Mouse (Mus musculus) MEL (cell line): ENCODE measurements at regions not wholly inside any gene's neighbourhood (a gene's known extent, or its start where the extent isn't known, plus 50 kb on each side); places are given as distances from the start of the nearest gene placed in this dataset.

Experiments
- CHD2 ChIP-seq: IDR thresholded peaks from 2 replicates; pipeline ENCODE4 v1.6.1; 2011; ENCODE audit warnings: low read length, improper control_type of control experiment
- CTCF ChIP-seq, 3 experiments: IDR thresholded peaks in 2 of 3; conservative IDR thresholded peaks in 1 of 3; 2 replicates each; pipeline ENCODE4 v1.5.1; 2011 to 2012; ENCODE audit warnings: low read length in 3 of 3, low read depth in 2 of 3, mild to moderate bottlenecking in 2 of 3, improper control_type of control experiment in 1 of 3, inconsistent platforms in 1 of 3, mixed read lengths in 1 of 3, moderate library complexity in 1 of 3; ENCODE audit not compliant: control insufficient read depth in 1 of 3, insufficient read depth in 1 of 3, poor library complexity in 1 of 3, severe bottlenecking in 1 of 3
- EP300 ChIP-seq, 2 experiments: IDR thresholded peaks; 2 replicates each; pipeline ENCODE4 v1.6.1; 2011; ENCODE audit warnings: improper control_type of control experiment in 2 of 2, low read length in 2 of 2, low read depth in 1 of 2, mild to moderate bottlenecking in 1 of 2
- GABPA ChIP-seq: IDR thresholded peaks from 2 replicates; pipeline ENCODE4 v1.6.1; 2012; ENCODE audit warnings: low read depth, mild to moderate bottlenecking, inconsistent platforms, low read length, improper control_type of control experiment, moderate library complexity
- KAT2A ChIP-seq: conservative IDR thresholded peaks from 2 replicates; pipeline ENCODE4 v1.6.1; 2012; ENCODE audit warnings: low read depth, low read length, improper control_type of control experiment, inconsistent platforms
- MAX ChIP-seq: IDR thresholded peaks from 2 replicates; pipeline ENCODE4 v1.6.1; 2011; ENCODE audit warnings: low read length, improper control_type of control experiment
- MEF2A ChIP-seq: IDR thresholded peaks from 2 replicates; pipeline ENCODE4 v1.6.1; 2014; ENCODE audit warnings: low read depth, mild to moderate bottlenecking, inconsistent platforms, low read length, improper control_type of control experiment; ENCODE audit not compliant: poor library complexity, insufficient replicate concordance, severe bottlenecking; ENCODE audit errors: extremely low read depth
- MYB ChIP-seq: IDR thresholded peaks from 2 replicates; pipeline ENCODE4 v1.6.1; 2011; ENCODE audit warnings: mild to moderate bottlenecking, low read depth, low read length, improper control_type of control experiment

DNA sequence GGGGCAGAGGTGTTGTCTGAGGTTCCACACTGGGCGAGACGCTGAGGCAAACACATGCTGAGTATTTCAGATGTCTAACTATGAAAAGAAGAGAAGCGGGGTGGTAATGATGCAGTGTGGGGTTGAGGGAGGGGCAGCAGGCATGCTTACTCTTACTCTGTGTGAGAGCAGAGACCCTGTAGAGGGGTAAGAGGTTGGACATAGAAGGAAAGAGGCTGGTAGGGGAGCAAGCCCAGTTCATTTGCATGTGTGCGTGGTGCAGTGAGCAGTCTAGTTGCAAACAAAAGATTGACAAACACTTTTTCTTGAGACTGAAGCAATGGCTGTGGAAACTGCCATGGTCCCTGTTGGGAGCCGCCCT is 122.5 kb upstream of the Arglu1 start:
- no peak for TF ChIP-seq MYB
- TF ChIP-seq GABPA: no peak
- no peak for TF ChIP-seq CHD2
- no peak for TF ChIP-seq CTCF (IDR thresholded peaks at IDR 0.05 in 2 of 3, conservative IDR thresholded peaks at IDR 0.05 in 1 of 3; ENCODE audit: control insufficient read depth in 1 of 3, insufficient read depth in 1 of 3, low read depth in 2 of 3, low read length in 3 of 3, poor library complexity in 1 of 3, severe bottlenecking in 1 of 3)
- no peak for TF ChIP-seq KAT2A
- no peak for TF ChIP-seq MAX
- no peak for TF ChIP-seq MEF2A
- TF ChIP-seq EP300 (IDR thresholded peaks at IDR 0.05; ENCODE audit: low read depth in 1 of 2, low read length in 2 of 2): no peak
